Mouse (Mus musculus) frontal cortex, adult 2 months (tissue): ENCODE results near the gene Rbfox2. TPM values are rescaled to one million over a fixed set of nuclear protein-coding genes. Genes with fewer than 3 reads are reported as not detected.
A peak's percentile ranks its signal among the peaks of the same experiment; 100 is the strongest.
"Not testable (repeated sequence)": the region's sequence is repeated elsewhere in the genome, so short reads cannot be mapped to it uniquely, and the experiment has no call there.

Experiments used
- DNase-seq, 2 experiments: peaks; one replicate each; pipeline ENCODE4 v3.0.0; 2022; ENCODE audit warnings: low spot score in 1 of 2; ENCODE audit errors: extremely low spot score in 1 of 2
- polyA plus RNA-seq: library from polyadenylated mRNA; depleted of rRNA; stranded (reverse); fragments of >200 nt; gene quantifications from 2 replicates; pipeline ENCODE4 v1.2.3, GENCODE M21; 2012; rRNA removed

Gene Rbfox2
- polyA plus RNA-seq: 200 and 212 TPM in 2 replicates

- DNase-seq: peak; percentile 79 to 84
Observed at GRCm38 (mm10) chr15:77306547-77307261, at the start of gene Rbfox2. Gene Rbfox2, minus strand, starts transcription at chr15:77307004.

DNA sequence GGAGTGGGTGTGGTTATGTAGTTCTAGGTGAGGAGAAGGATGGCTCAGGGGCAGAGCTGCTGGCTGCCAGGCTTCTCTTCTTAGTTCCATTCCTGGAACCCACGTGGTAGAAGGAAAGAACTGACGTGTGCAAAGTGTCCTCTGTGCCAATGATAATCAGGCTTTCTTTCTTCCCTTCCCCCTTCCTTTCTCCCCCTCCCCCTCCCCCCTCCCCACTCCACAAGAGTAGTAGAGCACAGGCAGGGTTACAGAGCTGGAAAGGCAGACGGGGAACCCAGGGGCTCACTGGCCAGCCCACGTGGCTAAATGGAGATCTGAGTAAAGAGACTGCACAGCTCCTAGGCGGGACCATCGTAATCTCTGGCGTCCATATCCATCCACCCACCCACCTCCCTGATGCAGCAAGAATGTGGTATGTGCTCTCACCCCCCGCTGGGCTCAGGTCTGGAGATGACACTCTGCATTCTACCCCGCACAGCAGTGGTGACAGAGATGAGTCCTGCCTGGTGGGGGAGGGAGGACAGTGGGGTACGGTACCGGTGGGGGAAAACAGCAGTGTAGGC lies 49.5 kb upstream of the Rbfox2 start:
- peak in 1 of 2 experiments; percentile 78 for DNase-seq

DNA sequence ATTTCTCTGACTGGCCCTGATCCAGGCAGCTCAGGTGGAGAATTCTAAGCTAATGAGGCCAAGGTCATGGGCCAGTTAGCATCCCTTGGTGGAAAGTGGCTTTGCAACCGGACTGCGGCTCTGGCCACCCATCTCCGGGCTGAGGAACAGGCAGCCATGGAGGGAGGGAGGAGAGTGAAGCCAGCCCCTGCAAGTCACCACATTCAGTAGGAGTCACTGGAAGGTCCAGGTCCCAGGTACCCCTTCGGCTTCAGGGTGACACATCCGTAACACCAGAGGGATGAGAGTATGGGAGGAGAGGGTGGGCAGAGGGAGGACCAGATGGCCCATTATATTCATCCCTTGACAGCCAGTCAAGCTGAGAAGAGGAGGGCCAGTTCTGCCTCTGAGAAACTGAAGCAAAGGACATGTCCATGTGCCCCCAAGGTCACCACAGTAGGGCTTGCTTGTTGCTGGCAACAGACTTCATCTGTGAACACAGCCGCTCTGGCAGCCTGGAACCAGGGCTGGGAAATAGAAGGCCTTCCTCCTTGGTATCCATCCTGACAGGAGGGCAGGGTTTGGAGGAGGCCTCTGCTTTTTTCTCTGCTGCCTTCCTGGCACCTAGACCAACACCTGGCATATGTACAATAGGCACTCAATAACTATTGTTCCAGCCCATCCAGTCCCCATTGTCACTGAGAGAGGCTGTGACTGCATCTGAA lies 48.2 kb upstream of the Rbfox2 start:
- DNase-seq: no peak

- no peak for DNase-seq
Observed at GRCm38 (mm10) chr15:77354496-77354847, 47.7 kb upstream of the Rbfox2 start.

DNA sequence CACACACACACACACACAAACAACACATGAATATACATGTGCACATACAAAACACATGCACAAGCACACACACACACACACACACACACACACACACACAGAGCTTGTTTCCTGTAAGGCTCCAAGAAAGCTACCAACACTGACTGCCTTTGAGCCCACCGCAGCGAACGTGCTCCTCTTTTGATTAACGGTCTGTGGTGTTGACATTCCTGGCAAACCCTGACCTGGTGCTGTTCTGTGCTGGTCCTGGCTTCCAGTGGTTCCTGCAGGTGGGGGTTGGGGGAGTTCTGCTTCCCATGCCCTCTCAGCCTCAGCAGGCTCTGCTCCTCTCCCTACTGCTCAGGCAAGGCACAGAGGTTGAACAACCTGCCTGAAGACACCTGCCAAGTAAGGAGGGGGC lies 47.0 kb upstream of the Rbfox2 start:
- DNase-seq: no peak

DNA sequence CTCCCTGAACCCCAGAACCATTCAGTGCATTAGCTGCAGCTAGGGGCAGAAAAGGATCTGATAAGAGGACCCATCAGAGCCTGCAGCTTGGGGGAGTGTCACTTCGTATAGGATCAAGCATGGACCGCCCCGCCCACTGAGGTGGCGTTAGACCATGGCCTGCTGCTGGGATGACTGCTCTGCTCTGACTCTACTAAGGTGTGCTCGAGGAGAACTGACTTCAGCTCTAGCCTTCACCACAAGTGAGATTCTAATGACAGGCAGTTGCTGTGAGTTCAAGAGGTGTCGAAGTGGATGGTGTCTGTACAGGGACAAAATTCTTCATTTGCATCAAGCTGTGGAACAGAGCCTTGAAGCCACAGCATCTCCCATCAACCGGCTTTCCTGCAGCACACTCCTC lies 46.1 kb upstream of the Rbfox2 start:
- no peak for DNase-seq

- DNase-seq: no peak
Observed at GRCm38 (mm10) chr15:77350117-77350516, 43.3 kb upstream of the Rbfox2 start.

DNA sequence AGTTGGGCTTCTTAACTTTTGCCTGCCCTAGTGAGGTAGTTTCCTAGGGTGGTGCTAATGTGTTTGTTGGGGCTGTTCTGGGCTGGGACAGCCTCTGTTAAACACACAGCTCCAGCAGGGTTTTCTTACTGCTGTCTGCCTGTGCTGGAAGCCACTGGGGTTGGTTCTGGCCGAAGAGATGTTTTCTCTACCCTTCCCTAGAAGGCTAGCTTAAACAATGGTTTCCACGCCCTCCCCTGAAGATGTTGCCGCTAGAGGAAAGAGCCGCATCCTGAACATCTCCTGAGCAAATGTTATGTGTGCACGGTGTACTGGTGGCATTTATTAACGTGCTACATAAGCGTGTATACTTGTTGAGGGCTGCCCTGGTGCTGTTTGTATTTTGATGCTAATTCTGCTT lies 41.3 kb upstream of the Rbfox2 start:
- no peak for DNase-seq

- no peak for DNase-seq
Observed at GRCm38 (mm10) chr15:77344127-77345125, 37.6 kb upstream of the Rbfox2 start.

- DNase-seq: peak in 1 of 2 experiments; percentile 74
Observed at GRCm38 (mm10) chr15:77343527-77344091, 36.8 kb upstream of the Rbfox2 start.

DNA sequence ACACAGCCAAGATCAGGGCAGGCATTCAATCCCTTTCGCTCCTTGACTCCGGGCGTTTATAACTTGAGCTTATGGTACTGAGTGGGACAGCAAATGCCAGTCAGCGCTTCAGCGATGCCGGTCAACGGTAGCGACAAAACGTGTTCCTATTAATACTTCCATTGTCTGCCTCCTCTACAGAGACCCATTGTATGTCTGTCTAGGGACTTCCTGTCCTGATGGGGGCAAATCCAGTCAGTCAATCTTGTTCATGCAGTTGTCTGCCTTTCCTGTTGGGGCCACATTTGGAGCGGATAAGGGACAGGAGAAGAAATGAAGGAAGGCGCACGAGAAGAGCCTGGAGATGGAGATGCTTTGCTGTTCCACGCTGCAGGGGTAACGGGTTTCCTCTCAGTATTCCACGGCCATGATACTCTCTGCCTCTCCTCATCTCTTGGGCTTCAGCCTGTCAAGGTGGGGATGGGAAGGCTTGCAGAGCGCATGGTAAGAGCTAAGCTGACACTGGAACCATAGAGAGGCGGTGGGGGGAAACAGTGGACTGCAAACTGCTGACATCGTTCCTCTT lies 36.2 kb upstream of the Rbfox2 start:
- no peak for DNase-seq

DNA sequence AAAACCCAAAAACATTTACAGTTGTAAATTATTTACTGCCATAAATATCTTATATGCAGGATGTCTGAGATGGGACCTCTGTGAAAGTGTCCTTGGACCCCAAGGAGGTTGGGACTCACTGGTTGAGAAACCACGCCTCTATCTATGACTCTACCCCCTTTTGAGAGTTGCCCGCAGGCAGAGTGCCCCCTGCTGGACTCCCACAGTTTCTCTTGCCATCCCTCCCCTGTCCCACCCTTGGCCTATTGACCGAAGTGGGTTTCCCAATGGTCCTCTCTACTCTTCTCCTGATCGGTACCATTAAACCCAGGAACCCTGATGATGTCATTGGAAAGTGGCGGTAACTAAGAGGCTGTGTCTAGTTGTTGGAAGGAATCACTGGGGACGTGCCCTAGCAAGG lies 35.2 kb upstream of the Rbfox2 start:
- no peak for DNase-seq

DNA sequence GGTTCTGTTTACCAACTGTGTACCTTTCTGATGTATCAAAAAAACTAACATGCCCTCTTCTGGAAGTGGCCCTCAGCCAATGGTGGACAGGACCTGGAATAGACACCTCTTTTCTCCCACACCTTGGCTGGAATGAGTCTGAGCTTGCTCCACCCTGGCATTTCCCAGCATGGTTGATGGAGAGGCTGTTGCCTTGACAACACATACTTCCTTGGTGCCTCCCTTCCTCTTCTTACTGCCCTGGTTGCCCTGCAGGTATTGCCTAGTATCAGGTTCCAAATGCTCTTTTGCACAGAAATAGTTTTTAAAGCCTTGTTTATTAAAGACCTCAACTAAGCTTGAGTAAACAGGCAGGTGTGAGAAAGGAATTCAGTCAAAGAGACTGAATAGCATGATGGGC lies 33.8 kb upstream of the Rbfox2 start:
- DNase-seq: no peak

- DNase-seq: no peak
Observed at GRCm38 (mm10) chr15:77338924-77339429, 32.2 kb upstream of the Rbfox2 start.

- no peak for DNase-seq
Observed at GRCm38 (mm10) chr15:77338451-77338850, 31.6 kb upstream of the Rbfox2 start.

GRCm38 (mm10) chr15:77337926-77338325 lies 31.1 kb upstream of the Rbfox2 start:
- no peak for DNase-seq

DNA sequence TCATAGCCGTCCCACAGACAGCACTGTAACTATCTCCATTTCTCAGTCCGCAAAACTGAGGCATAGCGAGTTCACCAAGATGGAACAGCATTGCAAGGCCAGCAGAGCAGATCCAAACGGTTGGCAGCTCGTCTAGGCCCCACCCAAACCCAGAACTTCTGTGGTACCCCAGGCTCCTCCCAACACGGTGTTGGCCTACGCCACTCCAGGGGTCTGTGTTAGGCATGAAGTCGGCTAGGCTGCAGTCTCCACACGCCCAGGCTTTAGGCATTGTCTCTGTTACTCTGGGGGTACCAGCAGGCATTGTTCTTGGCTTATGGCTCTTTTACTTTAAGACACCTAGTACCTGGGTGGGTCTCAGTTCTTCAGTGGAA lies 30.2 kb upstream of the Rbfox2 start:
- DNase-seq: no peak

- peak; percentile 59 to 89 for DNase-seq
Observed at GRCm38 (mm10) chr15:77336287-77336967, 29.6 kb upstream of the Rbfox2 start.

DNA sequence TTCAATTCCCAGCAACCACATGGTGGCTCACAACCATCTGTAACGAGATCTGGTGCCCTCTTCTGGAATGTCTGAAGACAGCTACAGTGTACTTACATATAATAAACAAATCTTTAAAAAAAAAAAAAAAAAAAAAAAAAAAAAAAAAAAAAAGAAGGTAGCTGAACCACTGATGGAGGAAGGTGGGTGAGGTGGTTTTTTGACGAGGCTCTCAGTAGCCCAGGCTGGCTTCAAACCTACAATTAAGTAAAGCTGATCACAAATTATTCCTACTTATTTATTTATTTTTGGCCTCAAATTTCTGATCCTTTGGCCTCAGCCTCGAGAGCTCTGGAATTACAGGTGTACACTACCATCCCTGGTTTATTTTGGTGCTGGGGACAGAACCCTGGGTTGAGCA lies 28.4 kb upstream of the Rbfox2 start:
- DNase-seq: not testable (repeated sequence)
